Mouse (Mus musculus): Measurements from ENCODE around the gene Acsl1.
A peak's percentile ranks its signal among the peaks of the same experiment; 100 is the strongest.

The Acsl1 gene

DNA sequence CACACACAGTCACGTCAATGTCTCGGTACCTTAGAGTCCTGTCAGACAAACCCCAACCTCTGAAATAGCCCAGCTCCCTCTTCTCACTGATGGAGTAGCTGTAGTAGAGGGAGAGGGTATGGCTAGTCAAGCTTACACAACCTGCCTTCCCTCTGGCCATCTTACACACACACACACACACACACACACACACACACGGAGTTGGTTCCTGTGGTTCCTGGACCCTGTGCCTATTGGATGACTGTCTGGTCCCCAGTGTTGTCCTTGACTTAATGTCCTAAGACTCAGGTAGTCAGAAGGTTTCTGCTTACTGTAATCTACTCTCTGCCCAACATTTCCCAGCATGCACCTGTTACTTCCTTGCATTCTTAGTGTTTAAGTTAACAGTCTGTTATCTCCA, 5.1 kb downstream of the Acsl1 start:
- no peak for DNase-seq

DNA sequence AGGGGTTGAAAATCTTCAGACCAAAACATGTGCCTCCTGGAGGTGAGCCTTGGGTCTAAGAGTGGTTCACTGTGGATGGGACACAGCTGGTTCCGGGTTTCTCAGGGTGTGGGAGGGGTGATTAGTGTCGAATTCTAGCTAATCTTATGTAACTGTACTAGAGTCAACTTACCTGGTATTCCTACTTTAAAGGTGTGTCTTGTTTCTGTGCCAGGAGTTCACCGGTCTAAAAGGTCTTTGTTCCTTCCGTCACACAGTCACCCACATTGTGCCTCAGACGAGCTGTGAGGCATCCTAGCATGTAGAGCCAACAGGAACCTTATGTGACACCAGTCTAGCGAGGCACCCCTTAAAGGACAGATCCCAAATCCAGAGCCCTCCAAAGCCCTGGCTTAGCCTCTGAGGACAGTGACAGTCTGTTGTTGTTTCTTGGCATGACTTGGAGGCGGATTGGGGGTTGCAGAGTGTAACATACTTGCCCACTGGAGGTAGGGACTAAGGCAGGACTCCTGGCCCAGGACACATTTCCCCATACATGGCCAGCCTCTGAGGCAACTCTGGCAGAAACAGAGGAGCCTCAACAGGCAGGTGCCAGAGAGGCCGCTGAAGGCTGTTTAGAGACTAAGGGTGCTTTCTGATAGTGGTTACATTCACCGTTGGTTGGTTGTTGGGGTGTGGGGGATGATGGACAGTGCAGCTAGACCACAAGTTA, 7.1 kb downstream of the Acsl1 start:
- DNase-seq = no peak

DNA sequence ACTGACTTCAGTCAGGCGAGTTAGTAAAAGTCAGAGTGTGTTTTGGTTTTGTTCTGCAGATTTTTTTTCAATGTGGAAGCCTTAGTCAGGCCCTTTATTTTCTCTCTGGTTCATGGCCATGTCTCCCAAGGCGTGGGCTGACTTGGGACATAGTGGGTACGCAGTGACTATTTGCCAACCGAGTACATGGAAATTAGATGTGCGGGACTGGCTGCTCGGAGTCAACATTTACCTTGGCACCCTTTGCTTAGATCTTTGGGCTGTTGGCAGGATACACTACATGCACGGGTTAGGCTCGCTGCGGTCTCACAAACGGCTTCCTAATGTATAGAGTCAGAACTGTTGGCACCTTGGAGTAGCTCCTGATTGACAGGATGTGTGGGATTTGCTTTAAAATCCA, 7.9 kb downstream of the Acsl1 start:
- no peak for DNase-seq

DNA sequence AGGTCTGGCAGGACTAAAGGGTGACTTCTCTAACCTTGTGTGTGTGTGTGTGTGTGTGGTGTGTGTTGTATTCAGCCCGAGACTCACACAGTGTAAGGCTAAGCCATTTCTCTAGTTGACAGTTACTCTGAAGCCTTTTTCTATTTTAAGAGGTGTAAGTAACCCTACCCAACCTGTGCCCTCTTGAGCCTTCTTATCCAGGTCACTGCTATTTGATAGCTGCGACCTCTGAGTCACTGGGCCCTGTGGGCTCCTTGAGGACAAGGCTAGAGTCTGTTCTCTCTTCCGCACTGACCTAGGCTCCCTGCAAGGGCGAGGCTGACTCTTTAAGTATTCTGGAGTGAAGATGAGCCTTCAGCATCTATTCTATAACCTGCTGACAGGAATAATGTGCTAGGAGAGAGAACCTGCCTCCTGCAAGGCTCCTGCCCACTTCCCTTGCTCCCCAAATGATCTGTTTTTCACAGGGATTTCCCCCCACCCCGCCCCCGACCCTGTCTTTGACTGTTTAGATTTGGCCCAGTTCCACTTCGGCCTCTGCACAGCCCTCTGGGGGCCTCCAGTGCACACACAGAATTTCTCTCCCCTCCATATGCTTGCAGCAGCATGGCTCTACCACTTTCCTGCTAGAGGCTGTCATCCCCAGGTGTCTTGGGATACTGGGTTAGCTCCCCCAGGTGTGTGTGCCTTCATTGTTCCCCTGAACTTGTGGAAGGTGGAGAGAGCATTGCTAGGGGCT, 9.1 kb downstream of the Acsl1 start:
- no peak for DNase-seq

DNA sequence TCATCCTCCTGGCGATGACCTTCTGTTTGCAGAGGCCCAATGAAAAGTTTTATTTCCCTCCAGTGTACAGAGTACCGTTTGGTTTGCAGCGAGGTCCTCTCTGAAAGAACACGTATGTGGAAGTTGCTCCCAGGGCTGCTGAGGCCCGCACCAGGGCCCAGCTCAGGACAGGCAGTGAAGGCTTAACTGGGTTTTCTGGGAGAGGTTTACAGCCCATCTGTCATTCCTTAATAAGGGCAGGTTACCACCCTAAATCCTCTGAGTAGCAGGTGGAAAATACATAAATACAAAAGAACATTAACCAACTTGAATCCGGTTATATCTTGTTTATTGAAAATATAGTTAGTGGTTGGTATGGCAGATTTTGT, 9.7 kb downstream of the Acsl1 start:
- DNase-seq = no peak

DNA sequence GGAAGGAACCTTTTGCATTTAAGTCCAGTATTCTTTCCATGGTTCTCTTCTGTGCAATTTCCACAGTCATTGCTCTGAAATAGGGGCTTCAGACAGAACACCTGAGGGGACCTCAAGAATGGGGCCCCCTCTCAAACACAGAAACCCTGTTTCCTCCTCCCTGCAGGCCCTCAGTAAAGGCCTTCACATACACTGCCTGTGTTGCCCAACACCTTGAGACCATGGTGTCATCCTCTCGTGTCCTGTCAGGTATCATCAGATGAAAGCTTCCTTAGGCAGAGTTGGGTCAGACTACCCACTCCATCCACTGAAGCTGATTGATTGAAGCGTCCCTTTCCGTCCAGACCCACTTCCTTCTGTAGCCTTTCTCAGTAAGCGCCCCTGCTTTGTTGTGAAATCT, 11.9 kb downstream of the Acsl1 start:
- DNase-seq = no peak

DNA sequence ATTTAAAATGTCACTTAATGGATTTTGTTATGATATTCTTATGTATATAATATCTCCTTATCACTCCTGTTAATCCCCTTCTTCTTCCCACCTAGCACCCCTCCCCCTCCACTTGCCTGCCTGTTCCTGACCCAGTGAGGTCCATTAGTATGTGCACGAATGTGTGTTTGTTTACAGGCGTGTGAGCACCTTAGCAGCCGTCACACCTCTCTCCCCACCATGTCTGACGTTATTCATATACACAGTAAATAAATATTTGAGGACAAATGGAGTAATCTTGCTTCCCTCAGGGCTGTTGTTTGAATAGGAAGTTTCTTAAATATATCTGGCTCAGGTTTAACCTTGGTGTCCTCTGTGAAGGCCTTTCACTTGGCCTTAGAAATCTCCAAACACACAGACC, 12.4 kb downstream of the Acsl1 start:
- DNase-seq = no peak

DNA sequence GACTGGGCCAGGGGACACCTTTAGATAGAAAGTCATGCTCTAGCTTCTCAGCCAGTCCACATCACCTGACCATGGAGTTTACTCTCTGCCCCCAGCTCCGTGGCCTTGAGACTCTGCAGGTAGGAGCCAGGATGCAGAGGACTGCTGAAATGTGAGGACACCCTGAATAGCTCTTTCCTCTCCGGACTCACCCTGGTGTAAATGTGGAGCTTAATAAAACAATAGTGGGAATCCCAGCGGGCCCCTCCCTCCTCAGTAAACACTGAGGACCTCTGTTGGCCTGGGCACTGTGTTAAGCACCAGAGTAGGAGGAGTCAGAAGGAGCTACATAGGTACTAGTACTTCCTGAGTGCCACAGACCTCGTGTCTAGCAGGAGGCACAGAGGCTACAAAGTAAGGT, 13.2 kb downstream of the Acsl1 start:
- no peak for DNase-seq

DNA sequence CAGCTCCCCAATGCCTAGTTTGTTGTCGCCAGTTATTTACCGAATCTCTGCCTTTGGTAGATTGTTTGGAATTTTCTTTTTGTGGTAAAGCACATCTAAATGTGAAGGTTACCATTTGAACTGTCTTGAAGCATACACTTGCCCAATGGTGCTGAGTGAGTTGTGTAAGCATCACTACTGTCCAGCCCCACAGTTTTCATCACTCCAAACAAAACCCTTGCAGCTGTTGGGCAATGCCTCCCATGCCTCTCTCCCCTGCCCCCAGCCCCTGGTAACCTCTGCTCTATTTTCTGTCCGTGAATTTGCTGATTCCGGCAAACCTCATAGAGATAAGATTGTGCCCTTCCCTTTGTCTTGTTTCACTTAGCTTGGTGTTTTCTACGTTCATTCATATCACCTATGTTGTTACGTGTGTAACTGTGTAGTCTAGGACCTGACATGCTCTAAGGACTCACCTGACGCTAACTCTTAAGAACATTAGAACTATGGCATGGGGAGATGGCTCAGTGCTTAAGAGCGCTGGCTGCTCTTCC, 14.2 kb downstream of the Acsl1 start:
- no peak for DNase-seq

DNA sequence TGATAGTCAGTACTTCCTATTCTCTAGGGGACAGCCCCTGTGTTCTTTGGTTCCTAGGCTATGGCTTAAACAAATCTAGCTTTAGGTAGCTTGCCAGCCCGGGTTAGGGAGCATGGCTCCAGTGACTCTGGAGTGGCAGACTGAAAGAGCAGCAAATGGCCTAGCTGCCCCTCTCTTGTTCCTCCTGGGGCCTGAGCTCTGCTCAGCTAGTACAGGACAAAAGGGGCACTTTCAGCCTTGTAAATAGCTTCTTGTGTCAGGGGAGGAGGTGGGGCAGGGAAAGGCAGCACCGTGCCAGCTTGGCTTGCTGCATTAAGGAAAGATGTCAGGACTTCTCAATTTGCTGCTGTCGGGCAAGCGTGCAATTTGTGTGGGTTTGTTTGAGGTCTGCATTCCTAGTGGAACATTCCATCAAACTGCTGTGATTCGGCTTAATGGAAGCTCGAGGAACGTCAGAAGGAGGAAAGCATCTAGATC, 17.3 kb downstream of the Acsl1 start:
- DNase-seq = no peak

DNA sequence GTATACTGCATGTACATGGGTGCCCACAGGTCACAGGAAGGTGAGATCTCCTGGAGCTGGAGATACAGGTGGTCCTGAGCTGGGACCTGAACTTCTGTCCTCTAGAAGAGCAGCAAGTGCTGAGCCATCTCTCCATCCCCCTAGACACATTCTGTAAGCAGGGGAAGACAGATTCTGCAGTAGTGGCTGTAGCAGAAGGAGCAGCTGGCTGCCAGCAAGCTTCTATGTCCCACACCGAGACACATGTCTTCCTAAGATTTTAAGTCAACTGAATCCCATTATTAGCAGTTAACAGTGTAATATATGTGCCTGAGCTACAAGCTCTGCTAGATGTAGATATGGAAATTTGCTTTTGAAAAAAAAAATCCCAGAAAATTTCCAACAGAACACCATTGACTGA, 18.4 kb downstream of the Acsl1 start:
- DNase-seq = no peak

DNA sequence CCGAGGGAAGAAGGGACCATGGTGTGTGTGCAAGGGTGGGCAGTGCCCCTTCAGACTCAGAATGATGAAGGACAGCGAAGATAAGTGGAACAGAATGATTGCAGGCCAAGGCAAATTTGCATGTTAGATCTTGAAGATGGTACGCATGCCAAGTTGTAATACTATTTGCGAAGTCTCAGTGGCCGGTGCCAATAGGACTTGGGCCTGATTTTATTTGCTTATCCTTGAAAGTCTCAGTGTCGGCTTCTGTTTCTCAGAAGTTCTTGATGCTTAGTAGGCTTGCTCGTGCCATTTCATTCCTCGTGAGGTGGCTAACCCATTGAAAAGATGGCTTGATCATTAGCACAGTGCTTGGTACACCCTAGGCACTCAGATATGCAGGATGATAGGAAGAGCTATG, 19.4 kb downstream of the Acsl1 start:
- no peak for DNase-seq

DNA sequence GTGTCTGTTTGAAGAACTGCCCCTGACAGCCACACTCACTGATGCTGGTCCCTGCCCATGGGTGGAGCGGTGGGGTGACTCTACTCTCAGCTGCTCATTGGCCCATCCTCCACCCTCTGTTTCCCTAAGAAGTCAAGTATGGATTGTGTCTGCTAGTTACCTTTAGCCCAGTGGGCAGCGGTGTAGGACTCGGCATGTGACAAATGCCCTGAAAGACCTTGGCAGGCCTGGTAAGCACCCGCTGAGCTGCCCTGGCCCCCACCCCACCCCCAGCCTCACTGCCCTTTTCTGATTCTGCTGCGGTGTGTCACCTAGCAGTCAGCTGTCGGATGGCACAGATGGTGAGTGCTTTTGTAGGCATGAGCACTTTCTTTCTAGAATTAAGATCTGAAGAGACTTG, 20.0 kb downstream of the Acsl1 start:
- peak; percentile 52 for DNase-seq

DNA sequence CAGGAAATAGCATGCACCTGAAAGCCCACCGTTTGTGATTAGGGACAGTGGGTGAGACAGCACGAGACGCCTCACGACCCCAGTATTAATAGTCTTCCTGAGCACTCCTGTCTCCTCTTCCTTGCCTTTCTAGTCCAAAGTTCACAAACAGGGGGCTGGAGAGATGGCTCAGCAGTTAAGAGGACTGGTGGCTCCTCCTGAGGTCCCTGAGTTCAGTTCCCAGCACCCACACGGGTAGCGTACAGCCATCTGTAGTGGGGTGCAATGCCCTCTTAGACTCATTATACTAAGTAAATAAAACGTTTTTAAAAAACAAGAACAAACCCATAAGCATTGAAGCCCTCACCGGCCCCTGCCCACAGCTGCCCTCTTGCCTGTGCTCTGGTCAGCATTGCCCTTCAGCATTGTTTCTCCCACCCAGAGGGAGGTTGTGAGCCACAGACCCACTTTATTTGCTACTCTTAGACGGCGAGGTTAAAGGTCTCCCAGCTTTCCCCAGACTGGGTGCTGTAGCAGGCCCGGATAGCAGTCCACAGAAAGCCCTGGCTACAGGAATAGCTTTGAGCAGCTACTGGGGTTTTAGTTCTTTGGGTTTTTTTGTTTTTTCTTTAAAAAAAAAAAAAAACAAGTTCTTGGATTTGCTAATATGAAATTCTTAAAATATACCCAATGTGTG, 22.8 kb downstream of the Acsl1 start:
- DNase-seq = no peak

DNA sequence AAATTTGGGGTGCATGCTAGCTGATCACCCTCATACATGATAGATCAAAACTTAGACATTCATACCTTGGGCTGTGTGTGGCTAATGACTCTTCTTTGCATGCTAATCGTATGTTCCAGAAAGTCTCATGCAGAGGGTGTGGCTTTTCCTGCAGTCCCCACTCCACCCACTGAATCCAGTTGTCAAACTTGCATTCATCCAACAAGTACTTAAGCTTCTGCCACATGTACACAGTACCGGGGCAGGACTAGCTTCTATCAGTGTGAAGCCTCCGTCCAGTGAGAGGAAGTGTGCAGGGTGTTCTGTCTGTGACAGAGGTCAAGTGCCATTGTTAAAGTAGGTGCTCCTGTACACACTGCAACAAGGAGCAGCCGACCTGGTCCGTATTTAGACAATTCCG, 26.0 kb downstream of the Acsl1 start:
- peak; percentile 52 for DNase-seq

DNA sequence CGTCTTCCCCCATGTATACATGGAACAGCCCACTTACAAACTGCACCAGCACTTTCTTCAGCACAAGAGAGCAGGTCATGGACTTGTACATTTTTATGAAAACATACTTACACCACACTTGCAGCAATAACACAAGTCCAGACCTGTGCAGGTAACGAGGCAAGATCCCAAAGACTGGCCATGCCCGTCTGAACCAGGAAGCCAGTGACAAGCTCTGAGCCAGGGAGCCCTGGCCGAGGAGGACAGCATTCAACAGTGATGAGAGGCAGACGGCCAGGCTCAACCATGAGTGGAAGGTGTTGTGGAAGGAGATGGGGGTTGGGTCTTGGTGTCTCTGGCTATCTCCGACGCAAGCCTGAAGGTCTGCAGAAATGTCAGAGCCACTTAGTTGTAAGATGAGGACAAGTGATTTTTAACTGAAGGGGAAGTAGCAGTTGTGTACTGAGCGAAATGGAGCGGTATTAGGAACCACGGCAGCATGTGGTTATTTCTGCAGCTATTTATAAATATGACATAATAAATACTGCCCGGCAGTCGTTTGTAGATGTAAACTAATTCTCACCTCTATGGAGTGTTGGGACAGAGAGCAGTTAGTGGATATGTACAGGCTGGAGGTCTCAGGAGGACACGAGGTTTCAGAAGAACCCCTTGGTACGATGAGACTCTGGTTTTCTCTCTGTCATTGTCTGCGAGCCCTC, 26.6 kb downstream of the Acsl1 start:
- DNase-seq = no peak

DNA sequence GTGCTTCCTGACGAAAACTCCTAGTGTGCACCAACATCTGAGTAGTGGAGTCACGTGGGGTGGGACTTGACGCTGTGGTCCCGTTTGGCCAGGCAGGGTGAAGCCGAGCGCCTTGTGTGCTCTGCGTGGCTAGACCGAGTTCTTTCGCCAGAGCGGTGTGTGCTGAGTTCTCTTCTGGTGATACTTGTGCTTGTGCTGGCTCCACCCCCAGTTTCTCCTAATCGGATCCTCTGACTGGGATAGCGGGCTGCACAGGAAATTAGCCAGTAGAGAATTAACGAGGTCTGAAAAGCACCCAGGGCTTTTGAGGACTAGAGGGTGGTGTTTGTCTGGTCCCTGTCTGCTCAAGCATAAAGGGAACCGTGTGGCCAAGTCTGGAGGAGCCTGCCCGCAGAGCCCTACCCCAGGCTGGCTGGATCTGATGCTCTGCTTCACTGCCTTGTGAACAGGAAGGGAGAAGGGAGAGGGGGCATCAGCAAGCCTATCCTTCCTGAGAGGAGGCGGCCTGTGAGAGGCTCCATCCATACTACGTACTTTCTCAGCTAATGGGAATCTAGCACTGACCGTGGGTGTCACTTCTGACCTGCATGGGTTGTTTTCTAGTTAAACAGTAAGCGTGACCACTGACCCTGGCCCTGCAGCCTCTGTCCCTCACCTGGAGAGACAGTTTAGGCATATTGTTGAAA, 28.7 kb downstream of the Acsl1 start:
- DNase-seq = peak; percentile 51

DNA sequence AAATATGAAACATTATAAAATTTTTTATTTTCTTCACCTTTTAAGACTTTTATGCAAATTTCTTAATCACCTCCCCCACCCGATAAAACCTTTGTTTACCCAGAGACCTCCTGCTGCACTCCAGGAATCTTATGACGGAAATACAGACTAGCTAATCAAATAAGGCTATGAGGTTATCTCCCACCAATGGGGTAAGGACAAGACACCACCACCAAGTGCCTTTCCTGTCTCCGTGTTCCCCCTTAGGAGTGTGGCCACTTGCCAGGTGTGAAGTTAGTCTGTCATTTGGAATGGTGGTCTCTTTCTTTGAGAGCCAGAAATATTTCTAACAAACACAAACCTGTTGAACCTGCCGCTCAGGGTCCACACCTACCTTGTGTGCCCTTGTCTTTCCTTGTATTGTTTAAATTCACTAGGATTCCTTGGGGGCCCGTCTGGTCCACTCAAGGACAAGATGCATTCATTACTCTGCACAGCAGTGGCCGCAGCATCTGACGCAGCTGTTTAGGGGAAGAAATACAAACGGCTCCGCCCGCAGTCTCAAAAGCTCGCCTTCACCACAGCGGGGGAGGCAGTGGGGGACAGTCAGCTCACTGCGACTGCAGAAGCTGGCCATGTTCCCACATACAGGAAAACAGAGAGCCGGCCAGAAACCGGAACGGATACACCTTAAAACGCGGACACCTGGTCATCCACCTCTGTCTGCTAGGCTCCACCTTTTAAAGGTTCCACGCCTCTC, 31.7 kb downstream of the Acsl1 start:
- no peak for DNase-seq

DNA sequence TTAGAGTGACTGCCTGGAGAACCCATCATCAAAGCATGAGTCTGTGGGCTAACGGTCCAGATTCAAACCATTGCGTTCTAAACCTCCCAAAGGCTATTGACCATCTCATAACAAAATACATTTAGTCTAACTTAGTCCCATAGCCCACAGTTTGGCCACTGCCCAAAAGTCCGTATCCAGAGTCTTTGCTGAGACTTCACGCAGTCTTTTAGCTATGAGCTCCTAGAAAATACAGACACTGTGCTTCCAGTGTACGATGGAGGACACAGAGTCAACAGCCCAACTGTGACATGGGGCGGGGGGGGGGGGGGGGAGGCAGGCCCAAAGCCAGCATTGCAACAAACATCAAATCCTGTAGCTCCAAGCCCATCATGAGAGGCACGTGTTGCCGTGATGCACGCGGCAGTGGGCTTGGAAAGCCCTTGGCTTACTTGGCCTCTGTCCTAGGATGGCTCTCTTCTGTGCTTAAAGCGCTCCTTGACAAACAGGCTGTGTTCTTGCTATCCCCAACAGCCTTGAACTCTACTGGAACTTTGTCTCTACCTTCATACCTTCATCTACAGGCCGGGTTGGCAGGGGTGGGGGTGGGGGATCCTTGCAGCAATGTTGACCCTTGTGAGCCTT, 32.3 kb downstream of the Acsl1 start:
- DNase-seq = no peak

DNA sequence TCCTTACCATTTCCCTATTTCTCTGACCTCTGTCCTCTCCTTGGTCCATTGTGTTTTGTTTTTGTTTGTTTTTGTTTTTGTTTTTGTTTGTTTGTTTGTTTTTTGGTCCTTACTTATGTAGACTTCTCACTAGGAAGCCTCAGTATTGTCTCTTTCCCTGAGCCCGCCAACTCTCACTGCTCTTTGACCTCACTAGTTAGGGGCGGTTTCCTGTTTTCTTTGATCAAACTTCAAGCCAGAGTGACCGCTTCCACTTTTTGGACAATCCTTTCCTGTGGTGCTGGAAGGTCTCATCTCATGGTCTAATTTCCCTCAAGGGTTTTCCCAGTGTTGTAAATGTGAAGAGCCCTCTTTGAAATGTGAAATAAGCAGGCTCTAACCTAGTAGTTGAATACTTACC, 33.4 kb downstream of the Acsl1 start:
- no peak for DNase-seq

All from liver (tissue).